Mouse (Mus musculus) kidney, embryonic 14.5 days (tissue): ENCODE measurements around the gene Gm13275. TPM values are rescaled to one million over a fixed set of nuclear protein-coding genes. Genes with fewer than 3 reads are reported as not detected.
"Not testable (repeated sequence)": the region's sequence is repeated elsewhere in the genome, so short reads cannot be mapped to it uniquely, and the experiment has no call there.

Experiments
- ATAC-seq: fragments of 200-750 bp; cut with Nextera tagmentation; 2 replicates; pipeline ENCODE4 v1.8.0; 2017; ENCODE audit warnings: moderate number of reproducible peaks, mild to moderate bottlenecking, moderate TSS enrichment, moderate library complexity; ENCODE audit not compliant: low FRiP score, low TSS enrichment
- H3K27ac ChIP-seq: fragments of 300-500 bp; sonication (generic); 2 replicates; pipeline ENCODE4 v1.5.1; 2014; ENCODE audit warnings: low read depth, mild to moderate bottlenecking, low read length, moderate library complexity, mixed read lengths
- H3K27me3 ChIP-seq: fragments of 300-500 bp; sonication (generic); 2 replicates; pipeline ENCODE4 v1.6.1; 2014; ENCODE audit warnings: mild to moderate bottlenecking, low read length; ENCODE audit not compliant: control insufficient read depth, insufficient read depth
- H3K36me3 ChIP-seq: fragments of 300-500 bp; sonication (generic); 2 replicates; pipeline ENCODE4 v1.6.1; 2014; ENCODE audit warnings: low read length, mixed read lengths; ENCODE audit not compliant: control insufficient read depth, insufficient read depth
- H3K4me1 ChIP-seq: fragments of 300-500 bp; sonication (generic); 2 replicates; pipeline ENCODE4 v1.6.1; 2014; ENCODE audit warnings: low read length, mixed read lengths; ENCODE audit not compliant: control insufficient read depth, insufficient read depth
- H3K4me2 ChIP-seq: fragments of 300-500 bp; sonication (generic); replicated peaks from 2 replicates; pipeline ENCODE4 v1.6.1; 2014; ENCODE audit warnings: low read depth, mild to moderate bottlenecking, low read length
- H3K4me3 ChIP-seq: fragments of 300-500 bp; sonication (generic); 2 replicates; pipeline ENCODE4 v1.5.1; 2014; ENCODE audit warnings: mild to moderate bottlenecking, low read length
- H3K9ac ChIP-seq: fragments of 300-500 bp; sonication (generic); 2 replicates; pipeline ENCODE4 v1.6.1; 2014; ENCODE audit warnings: low read depth, mild to moderate bottlenecking, low read length, moderate library complexity
- H3K9me3 ChIP-seq: fragments of 300-500 bp; sonication (generic); 2 replicates; pipeline ENCODE4 v1.6.1; 2016; ENCODE audit warnings: low read length; ENCODE audit not compliant: control insufficient read depth
- WGBS: fragments of 180-500 bp; shearing (Covaris S2); extraction: QIAGEN DNeasy Blood & Tissue Kit; methylation state at CpG from one replicate; pipeline ENCODE4 v1.1.7; 2014; 5-methylcytosine and 5-hydroxymethylcytosine counted together
- polyA plus RNA-seq: library from polyadenylated mRNA; unstranded; fragments of >200 nt; fragmentation: Nextera tagmentation; extraction: Ambion mirVana; gene quantifications from 2 replicates; pipeline ENCODE4 v1.2.1, GENCODE M21; 2014

The Gm13275 gene
- polyA plus RNA-seq: not detected in 2 replicates

GRCm38 (mm10) chr4:88793936-88794675 lies at the start of gene Gm13275:
Gene Gm13275 (plus strand): TSS chr4:88794487.
- not testable (repeated sequence) for H3K4me3 ChIP-seq, ATAC-seq, H3K9ac ChIP-seq, H3K4me1 ChIP-seq, H3K27me3 ChIP-seq, H3K4me2 ChIP-seq, H3K27ac ChIP-seq, H3K36me3 ChIP-seq, H3K9me3 ChIP-seq
- 0% methylated on average over 7 of the region's 52 CpGs for WGBS

- H3K4me2 ChIP-seq: no peak overlapping the region
- no peaks in the 10 kb centered on the region for H3K36me3 ChIP-seq
- 48% methylated on average over 6 of the region's 6 CpGs for WGBS
- no peaks in the 10 kb centered on the region for H3K9me3 ChIP-seq
- no peak overlapping the region for H3K4me3 ChIP-seq
- no peaks in the 10 kb centered on the region for H3K4me1 ChIP-seq
- no peaks in the 10 kb centered on the region; the same call in 1 of the 2 replicates for H3K27me3 ChIP-seq
- ATAC-seq: no peak
- no peak overlapping the region for H3K9ac ChIP-seq
- H3K27ac ChIP-seq: no peak overlapping the region
These were observed 44.4 kb upstream of the Gm13275 start for GRCm38 (mm10) chr4:88749926-88750325.

- ATAC-seq: not testable (repeated sequence)
- WGBS: 82% methylated on average over 13 of the region's 15 CpGs
These were observed 39.4 kb upstream of the Gm13275 start, which contains the start of gene Gm13271 for GRCm38 (mm10) chr4:88754818-88755340. Gene Gm13271 (plus strand): TSS chr4:88754868.

GRCm38 (mm10) chr4:88756581-88757513 lies 37.4 kb upstream of the Gm13275 start:
- Histone ChIP-seq H3K4me3 (peak overlapping the region; percentile 41), H3K4me2 (peak overlapping the region; percentile 69), H3K27ac (peak overlapping the region; percentile 93), H3K9ac (peak overlapping the region; percentile 62)
- H3K4me1 ChIP-seq, ATAC-seq, H3K9me3 ChIP-seq, H3K27me3 ChIP-seq, H3K36me3 ChIP-seq: not testable (repeated sequence)
- WGBS: 10% methylated on average over 28 of the region's 31 CpGs

More at GRCm38 (mm10) chr4:88754818-88755340, 39.4 kb upstream of the Gm13275 start, which contains the start of gene Gm13271:
- not testable (repeated sequence) for H3K27me3 ChIP-seq, H3K27ac ChIP-seq, H3K4me1 ChIP-seq, H3K9ac ChIP-seq, H3K36me3 ChIP-seq, H3K9me3 ChIP-seq, H3K4me3 ChIP-seq, H3K4me2 ChIP-seq

- not testable (repeated sequence) for H3K4me1 ChIP-seq, H3K27me3 ChIP-seq, H3K36me3 ChIP-seq, H3K9me3 ChIP-seq
- Histone ChIP-seq H3K27ac (peak overlapping the region; percentile 93), H3K4me2 (peak overlapping the region; percentile 69), H3K9ac (peak overlapping the region; percentile 62), H3K4me3 (peak overlapping the region; percentile 41)
- peak; percentile 100 for ATAC-seq
- 1% methylated on average over 15 of the region's 21 CpGs for WGBS
These were observed 36.7 kb upstream of the Gm13275 start for GRCm38 (mm10) chr4:88757628-88758031.

GRCm38 (mm10) chr4:88758751-88759150 lies 35.5 kb upstream of the Gm13275 start:
- H3K4me3 ChIP-seq: not testable (repeated sequence)

GRCm38 (mm10) chr4:88759610-88760268 lies 34.5 kb upstream of the Gm13275 start, which contains the start of gene Gm13283:
Gene Gm13283 (plus strand): TSS chr4:88760119.
- 19% methylated on average over 7 of the region's 14 CpGs for WGBS
- not testable (repeated sequence) for H3K27ac ChIP-seq

More at GRCm38 (mm10) chr4:88758751-88759150, 35.5 kb upstream of the Gm13275 start:
- not testable (repeated sequence) for ATAC-seq, H3K36me3 ChIP-seq, H3K27me3 ChIP-seq, H3K27ac ChIP-seq, H3K4me1 ChIP-seq, H3K4me2 ChIP-seq, H3K9me3 ChIP-seq, H3K9ac ChIP-seq
- WGBS: 93% methylated on average over 8 of the region's 9 CpGs

GRCm38 (mm10) chr4:88760431-88760830 lies 33.9 kb upstream of the Gm13275 start:
- WGBS: 0% methylated on average over 23 of the region's 28 CpGs

More at GRCm38 (mm10) chr4:88759610-88760268, 34.5 kb upstream of the Gm13275 start, which contains the start of gene Gm13283:
- H3K4me3 ChIP-seq: peak within 1 kb of the TSS; percentile 17; the same call in 1 of the 2 replicates
- not testable (repeated sequence) for H3K36me3 ChIP-seq, H3K4me1 ChIP-seq, H3K27me3 ChIP-seq, H3K9ac ChIP-seq, H3K9me3 ChIP-seq, ATAC-seq
- peak within 1 kb of the TSS; percentile 24; the same call in 1 of the 2 replicates for H3K4me2 ChIP-seq

More at GRCm38 (mm10) chr4:88760431-88760830, 33.9 kb upstream of the Gm13275 start:
- Histone ChIP-seq H3K4me2 (peak overlapping the region; percentile 24; the same call in 1 of the 2 replicates), H3K4me3 (peak overlapping the region; percentile 17; the same call in 1 of the 2 replicates)
- not testable (repeated sequence) for H3K27me3 ChIP-seq, H3K9me3 ChIP-seq, ATAC-seq, H3K9ac ChIP-seq, H3K27ac ChIP-seq, H3K4me1 ChIP-seq, H3K36me3 ChIP-seq
